Mouse (Mus musculus) right cerebral cortex, postnatal 10 days (tissue): Measurements from ENCODE around the gene Bend4.

Experiments
- DNase-seq, 2 experiments: peaks; one replicate each; pipeline ENCODE4 v3.0.0; 2021; ENCODE audit warnings: low spot score in 2 of 2

Gene Bend4

GRCm38 (mm10) chr5:67427443-67428360 is at the start of gene Bend4:
Gene Bend4, minus strand, starts transcription at chr5:67428310.
- peak; percentile 92 to 93 for DNase-seq

GRCm38 (mm10) chr5:67473723-67474122 is 45.6 kb upstream of the Bend4 start:
- no peak for DNase-seq

GRCm38 (mm10) chr5:67473094-67473493 is 45.0 kb upstream of the Bend4 start:
- DNase-seq: no peak

GRCm38 (mm10) chr5:67466866-67467530 is 38.9 kb upstream of the Bend4 start:
- DNase-seq: peak in 1 of 2 experiments; percentile 31

- DNase-seq: no peak
Measured at GRCm38 (mm10) chr5:67464899-67465298, 36.8 kb upstream of the Bend4 start.

GRCm38 (mm10) chr5:67463636-67464035 is 35.5 kb upstream of the Bend4 start:
- no peak for DNase-seq

GRCm38 (mm10) chr5:67462331-67462730 is 34.2 kb upstream of the Bend4 start:
- no peak for DNase-seq

- no peak for DNase-seq
Measured at GRCm38 (mm10) chr5:67456841-67457240, 28.7 kb upstream of the Bend4 start.

- no peak for DNase-seq
Measured at GRCm38 (mm10) chr5:67454282-67454681, 26.2 kb upstream of the Bend4 start.

- no peak for DNase-seq
Measured at GRCm38 (mm10) chr5:67449957-67450630, 22.0 kb upstream of the Bend4 start.

GRCm38 (mm10) chr5:67446526-67446925 is 18.4 kb upstream of the Bend4 start:
- DNase-seq: no peak

- no peak for DNase-seq
Measured at GRCm38 (mm10) chr5:67444217-67445050, 16.3 kb upstream of the Bend4 start.

- DNase-seq: no peak
Measured at GRCm38 (mm10) chr5:67442813-67443450, 14.8 kb upstream of the Bend4 start.

GRCm38 (mm10) chr5:67440563-67440962 is 12.5 kb upstream of the Bend4 start:
- DNase-seq: no peak

- DNase-seq: no peak
Measured at GRCm38 (mm10) chr5:67437403-67437802, 9.3 kb upstream of the Bend4 start.

- DNase-seq: peak in 1 of 2 experiments; percentile 28
Measured at GRCm38 (mm10) chr5:67426478-67427442, 1.4 kb downstream of the Bend4 start.

- no peak for DNase-seq
Measured at GRCm38 (mm10) chr5:67426011-67426410, 2.1 kb downstream of the Bend4 start.

- DNase-seq: no peak
Measured at GRCm38 (mm10) chr5:67424636-67425035, 3.5 kb downstream of the Bend4 start.

GRCm38 (mm10) chr5:67423963-67424362 is 4.1 kb downstream of the Bend4 start:
- no peak for DNase-seq

- no peak for DNase-seq
Measured at GRCm38 (mm10) chr5:67423326-67423725, 4.8 kb downstream of the Bend4 start.
